Mouse (Mus musculus): ENCODE results near the gene Dock2. TPM values are rescaled to one million over a fixed set of nuclear protein-coding genes. Genes with fewer than 3 reads are reported as not detected.
A peak's percentile ranks its signal among the peaks of the same experiment; 100 is the strongest.

Dock2 gene
- polyA plus RNA-seq, 1 experiment from 2014 or later, result 1.6 TPM

DNA sequence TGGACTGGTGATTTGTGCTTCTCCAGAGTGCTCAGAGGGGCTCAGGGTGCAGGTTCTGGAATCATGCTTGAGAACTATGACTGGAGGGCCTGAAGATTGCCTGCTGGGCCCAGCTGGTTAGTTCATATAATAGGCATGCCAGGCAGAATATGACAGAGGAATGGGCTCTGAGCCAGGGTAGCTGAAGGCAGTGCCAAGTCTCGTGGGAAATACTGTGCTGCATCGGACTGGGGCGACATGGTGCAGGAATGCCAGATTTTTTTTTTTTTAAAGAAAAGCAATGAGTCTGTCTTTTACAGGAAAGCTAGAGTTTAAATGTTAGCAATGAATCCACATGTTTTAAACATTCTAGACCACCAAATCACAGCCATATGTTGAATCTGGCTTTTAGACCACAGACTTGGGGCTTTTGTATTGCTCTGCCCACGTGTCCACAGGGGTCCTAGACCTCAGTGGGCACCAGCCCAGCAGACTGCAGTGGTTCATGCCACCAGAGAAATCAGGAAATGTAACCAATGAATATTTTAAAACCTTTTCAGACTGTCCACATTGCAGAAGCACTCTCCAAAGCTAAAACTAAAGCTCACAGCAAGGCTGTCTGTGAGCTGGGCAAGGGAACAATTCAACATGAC is 435.3 kb downstream of the Dock2 start:
- Histone ChIP-seq H3K27me3 (ENCODE audit: insufficient read depth, low read length) (no peaks in the 10 kb centered on the region), H3K36me3 (ENCODE audit: insufficient read depth, low read length) (no peaks in the 10 kb centered on the region), H3K9me3 (ENCODE audit: low read length) (no peaks in the 10 kb centered on the region), H3K27ac (ENCODE audit: low read length) (no peak overlapping the region), H3K4me2 (replicated peaks; ENCODE audit: low read depth, low read length) (no peak overlapping the region), H3K4me1 (ENCODE audit: insufficient read depth, low read length) (0 out of 2 replicates have a peak, but pooled peaks cover 2% of the 10 kb centered on the region), H3K9ac (replicated peaks; ENCODE audit: low read length) (no peak overlapping the region), H3K4me3 (ENCODE audit: low read length) (no peak overlapping the region)
- WGBS, result 64% methylated on average over 4 of the region's 4 CpGs
- ATAC-seq (ENCODE audit: low FRiP score, low TSS enrichment), result no peak

- Histone ChIP-seq H3K27ac (ENCODE audit: low read length) (no peak overlapping the region), H3K27me3 (ENCODE audit: insufficient read depth, low read length) (no peaks in the 10 kb centered on the region), H3K4me1 (ENCODE audit: insufficient read depth, low read length) (peaks cover 5% of the 10 kb centered on the region; the same call in 1 of the 2 replicates), H3K4me2 (replicated peaks; ENCODE audit: low read depth, low read length) (no peak overlapping the region), H3K4me3 (ENCODE audit: low read length) (no peak overlapping the region), H3K9me3 (ENCODE audit: low read length) (no peaks in the 10 kb centered on the region), H3K36me3 (ENCODE audit: insufficient read depth, low read length) (no peaks in the 10 kb centered on the region), H3K9ac (replicated peaks; ENCODE audit: low read length) (no peak overlapping the region)
- WGBS, result 45% methylated on average over 5 of the region's 5 CpGs
- peak; percentile 35 for ATAC-seq (ENCODE audit: low FRiP score, low TSS enrichment)
Observed at GRCm38 (mm10) chr11:34344310-34344709, 439.4 kb downstream of the Dock2 start.

DNA sequence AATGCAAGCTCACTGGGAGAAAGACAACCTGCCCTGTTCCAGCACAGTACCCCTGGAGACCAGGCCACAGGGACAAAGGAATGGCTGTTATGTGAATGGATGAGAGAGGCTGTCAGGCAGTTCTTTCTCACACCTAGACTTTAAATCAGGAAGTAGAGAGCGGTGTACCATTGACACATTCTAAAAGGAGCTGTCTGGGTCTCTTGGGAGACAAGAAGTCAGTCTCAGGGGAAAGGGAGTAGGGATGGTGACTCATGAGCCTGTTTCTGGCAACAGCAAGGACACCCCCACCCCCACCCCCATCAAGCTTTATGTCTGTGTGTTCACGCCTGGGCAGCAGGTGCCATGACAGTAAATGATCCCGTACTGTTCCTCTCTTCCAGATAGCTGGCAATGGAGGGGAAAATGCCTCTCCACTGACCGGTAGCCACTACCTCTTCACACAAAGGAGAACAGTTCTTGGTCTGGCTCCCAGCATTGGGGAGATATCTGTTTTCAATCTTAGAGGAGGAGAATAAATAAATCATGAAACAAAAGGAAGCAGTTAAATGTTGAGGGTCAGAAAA is 439.9 kb downstream of the Dock2 start:
- Histone ChIP-seq H3K4me1 (ENCODE audit: insufficient read depth, low read length) (peaks cover 5% of the 10 kb centered on the region; the same call in 1 of the 2 replicates), H3K4me2 (replicated peaks; ENCODE audit: low read depth, low read length) (no peak overlapping the region), H3K9ac (replicated peaks; ENCODE audit: low read length) (no peak overlapping the region), H3K36me3 (ENCODE audit: insufficient read depth, low read length) (no peaks in the 10 kb centered on the region), H3K4me3 (ENCODE audit: low read length) (no peak overlapping the region), H3K27ac (ENCODE audit: low read length) (no peak overlapping the region), H3K27me3 (ENCODE audit: insufficient read depth, low read length) (no peaks in the 10 kb centered on the region), H3K9me3 (ENCODE audit: low read length) (no peaks in the 10 kb centered on the region)
- ATAC-seq (ENCODE audit: low FRiP score, low TSS enrichment), result peak; percentile 57
- WGBS, result 41% methylated on average over 4 of the region's 4 CpGs

GRCm38 (mm10) chr11:34339693-34340092 is 444.0 kb downstream of the Dock2 start:
- ATAC-seq (ENCODE audit: low FRiP score, low TSS enrichment), result no peak
- Histone ChIP-seq H3K9me3 (ENCODE audit: low read length) (no peaks in the 10 kb centered on the region), H3K27me3 (ENCODE audit: insufficient read depth, low read length) (no peaks in the 10 kb centered on the region), H3K36me3 (ENCODE audit: insufficient read depth, low read length) (no peaks in the 10 kb centered on the region), H3K4me3 (ENCODE audit: low read length) (no peak overlapping the region), H3K4me2 (replicated peaks; ENCODE audit: low read depth, low read length) (no peak overlapping the region), H3K9ac (replicated peaks; ENCODE audit: low read length) (no peak overlapping the region), H3K27ac (ENCODE audit: low read length) (no peak overlapping the region), H3K4me1 (ENCODE audit: insufficient read depth, low read length) (peaks cover 5% of the 10 kb centered on the region; the same call in 1 of the 2 replicates)
- WGBS, result 75% methylated on average over 5 of the region's 5 CpGs

DNA sequence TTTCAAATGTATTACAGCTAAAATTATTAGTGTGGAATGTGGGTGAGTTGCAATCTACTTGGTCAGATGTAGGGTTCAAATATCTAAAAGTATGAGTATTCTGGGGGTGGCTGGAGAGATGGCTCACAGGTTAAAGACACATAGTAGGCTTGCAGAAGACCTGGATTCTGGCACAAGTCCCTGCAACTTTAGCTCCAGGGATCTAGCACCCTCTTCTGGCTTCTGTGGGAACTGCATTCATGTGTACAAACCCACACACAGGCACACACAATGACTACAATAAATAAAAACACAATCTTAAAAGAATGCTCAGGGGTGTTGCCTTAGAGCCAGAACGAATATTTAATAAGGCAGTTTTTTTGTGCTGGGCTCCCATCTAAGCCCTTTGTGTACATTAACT is 445.8 kb downstream of the Dock2 start:
- ATAC-seq (ENCODE audit: low FRiP score, low TSS enrichment), result no peak
- 77% methylated on average over 1 of the region's 1 CpGs for WGBS

GRCm38 (mm10) chr11:34332344-34333031 is 451.2 kb downstream of the Dock2 start:
- no peak overlapping the region for H3K4me3 ChIP-seq (ENCODE audit: low read length)
- no peaks in the 10 kb centered on the region for H3K4me1 ChIP-seq (ENCODE audit: insufficient read depth, low read length)
- H3K27me3 ChIP-seq (ENCODE audit: insufficient read depth, low read length), result no peaks in the 10 kb centered on the region
- no peak for ATAC-seq (ENCODE audit: low FRiP score, low TSS enrichment)
- H3K4me2 ChIP-seq (replicated peaks; ENCODE audit: low read depth, low read length), result no peak overlapping the region
- H3K9ac ChIP-seq (replicated peaks; ENCODE audit: low read length), result no peak overlapping the region
- WGBS, result 28% methylated on average over 7 of the region's 7 CpGs
- H3K27ac ChIP-seq (ENCODE audit: low read length), result no peak overlapping the region
- H3K36me3 ChIP-seq (ENCODE audit: insufficient read depth, low read length), result no peaks in the 10 kb centered on the region
- no peaks in the 10 kb centered on the region for H3K9me3 ChIP-seq (ENCODE audit: low read length)

More for the DNA sequence above, 445.8 kb downstream of the Dock2 start:
- H3K9ac ChIP-seq (replicated peaks; ENCODE audit: low read length), result no peak overlapping the region
- H3K36me3 ChIP-seq (ENCODE audit: insufficient read depth, low read length), result no peaks in the 10 kb centered on the region
- no peak overlapping the region for H3K27ac ChIP-seq (ENCODE audit: low read length)
- H3K4me3 ChIP-seq (ENCODE audit: low read length), result no peak overlapping the region
- no peaks in the 10 kb centered on the region for H3K9me3 ChIP-seq (ENCODE audit: low read length)
- no peaks in the 10 kb centered on the region for H3K27me3 ChIP-seq (ENCODE audit: insufficient read depth, low read length)
- no peak overlapping the region for H3K4me2 ChIP-seq (replicated peaks; ENCODE audit: low read depth, low read length)
- peaks cover 5% of the 10 kb centered on the region; the same call in 1 of the 2 replicates for H3K4me1 ChIP-seq (ENCODE audit: insufficient read depth, low read length)

- Histone ChIP-seq H3K4me2 (replicated peaks; ENCODE audit: low read depth, low read length) (no peak overlapping the region), H3K4me3 (ENCODE audit: low read length) (no peak overlapping the region), H3K36me3 (ENCODE audit: insufficient read depth, low read length) (no peaks in the 10 kb centered on the region), H3K27ac (ENCODE audit: low read length) (no peak overlapping the region), H3K9me3 (ENCODE audit: low read length) (no peaks in the 10 kb centered on the region), H3K9ac (replicated peaks; ENCODE audit: low read length) (no peak overlapping the region), H3K27me3 (ENCODE audit: insufficient read depth, low read length) (no peaks in the 10 kb centered on the region), H3K4me1 (ENCODE audit: insufficient read depth, low read length) (no peaks in the 10 kb centered on the region)
- no peak for ATAC-seq (ENCODE audit: low FRiP score, low TSS enrichment)
- 73% methylated on average over 8 of the region's 8 CpGs for WGBS
Observed at GRCm38 (mm10) chr11:34323664-34324063, 460.0 kb downstream of the Dock2 start.

DNA sequence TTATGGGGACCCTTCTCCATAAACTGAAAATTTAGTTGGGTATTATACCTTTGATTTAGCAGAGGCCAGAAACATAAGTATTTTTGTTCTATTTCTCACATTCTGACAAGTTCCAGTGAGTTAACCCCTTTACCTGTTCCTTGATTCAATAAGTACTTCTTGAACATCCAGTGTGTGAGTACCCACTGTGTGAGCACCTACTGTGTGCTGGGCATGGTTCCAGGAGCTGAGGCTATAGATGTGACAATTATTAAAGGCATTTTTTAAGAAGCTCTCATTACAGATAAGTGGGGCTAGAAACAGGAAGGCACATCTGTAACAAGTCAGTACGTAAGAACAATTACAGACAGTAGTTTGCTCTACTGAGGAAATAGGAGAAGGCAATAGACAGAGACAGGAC is 464.4 kb downstream of the Dock2 start:
- Histone ChIP-seq H3K27me3 (ENCODE audit: insufficient read depth, low read length) (no peaks in the 10 kb centered on the region), H3K4me2 (replicated peaks; ENCODE audit: low read depth, low read length) (no peak overlapping the region), H3K4me1 (ENCODE audit: insufficient read depth, low read length) (0 out of 2 replicates have a peak, but pooled peaks cover 12% of the 10 kb centered on the region), H3K27ac (ENCODE audit: low read length) (no peak overlapping the region), H3K9me3 (ENCODE audit: low read length) (no peaks in the 10 kb centered on the region), H3K9ac (replicated peaks; ENCODE audit: low read length) (no peak overlapping the region), H3K4me3 (ENCODE audit: low read length) (no peak overlapping the region), H3K36me3 (ENCODE audit: insufficient read depth, low read length) (no peaks in the 10 kb centered on the region)
- no peak for ATAC-seq (ENCODE audit: low FRiP score, low TSS enrichment)
- 74% methylated on average over 1 of the region's 1 CpGs for WGBS

GRCm38 (mm10) chr11:34317001-34317400 is 466.7 kb downstream of the Dock2 start:
- H3K9me3 ChIP-seq (ENCODE audit: low read length), result no peaks in the 10 kb centered on the region
- no peaks in the 10 kb centered on the region for H3K36me3 ChIP-seq (ENCODE audit: insufficient read depth, low read length)
- H3K9ac ChIP-seq (replicated peaks; ENCODE audit: low read length), result no peak overlapping the region
- no peak overlapping the region for H3K4me3 ChIP-seq (ENCODE audit: low read length)
- no peak for ATAC-seq (ENCODE audit: low FRiP score, low TSS enrichment)
- no peak overlapping the region for H3K27ac ChIP-seq (ENCODE audit: low read length)
- 0 out of 2 replicates have a peak, but pooled peaks cover 12% of the 10 kb centered on the region for H3K4me1 ChIP-seq (ENCODE audit: insufficient read depth, low read length)
- H3K4me2 ChIP-seq (replicated peaks; ENCODE audit: low read depth, low read length), result no peak overlapping the region
- H3K27me3 ChIP-seq (ENCODE audit: insufficient read depth, low read length), result no peaks in the 10 kb centered on the region
- WGBS, result 85% methylated on average over 8 of the region's 8 CpGs

- 46% methylated on average over 10 of the region's 10 CpGs for whole genome bisulfite sequencing
- Histone ChIP-seq H3K27ac (ENCODE audit: low read length) (no peak overlapping the region), H3K4me3 (ENCODE audit: low read length) (no peak overlapping the region), H3K4me1 (ENCODE audit: insufficient read depth, low read length) (0 out of 2 replicates have a peak, but pooled peaks cover 12% of the 10 kb centered on the region), H3K9me3 (ENCODE audit: low read length) (no peaks in the 10 kb centered on the region), H3K27me3 (ENCODE audit: insufficient read depth, low read length) (no peaks in the 10 kb centered on the region), H3K36me3 (ENCODE audit: insufficient read depth, low read length) (no peaks in the 10 kb centered on the region), H3K4me2 (replicated peaks; ENCODE audit: low read depth, low read length) (peak overlapping the region; percentile 67), H3K9ac (replicated peaks; ENCODE audit: low read length) (no peak overlapping the region)
- no peak for ATAC-seq (ENCODE audit: low FRiP score, low TSS enrichment)
Observed at GRCm38 (mm10) chr11:34316176-34316575, 467.5 kb downstream of the Dock2 start.
